Mouse (Mus musculus) liver, embryonic 12.5 days (tissue): ENCODE measurements around the gene Mfsd13b. TPM values are rescaled to one million over a fixed set of nuclear protein-coding genes. Genes with fewer than 3 reads are reported as not detected.
A peak's percentile ranks its signal among the peaks of the same experiment; 100 is the strongest.
"Not testable (repeated sequence)": the region's sequence is repeated elsewhere in the genome, so short reads cannot be mapped to it uniquely, and the experiment has no call there.

Source experiments
- ATAC-seq: fragments of 200-750 bp; cut with Nextera tagmentation; 2 replicates; pipeline ENCODE4 v1.8.0; 2017; ENCODE audit warnings: moderate number of reproducible peaks, mild to moderate bottlenecking, moderate library complexity
- H3K27ac ChIP-seq: fragments of 300-500 bp; sonication (generic); 2 replicates; pipeline ENCODE4 v1.5.1; 2016; ENCODE audit warnings: mild to moderate bottlenecking
- H3K27me3 ChIP-seq: fragments of 300-500 bp; sonication (generic); replicated peaks from 2 replicates; pipeline ENCODE4 v1.6.1; 2016; ENCODE audit warnings: mild to moderate bottlenecking, moderate library complexity
- H3K36me3 ChIP-seq: fragments of 300-500 bp; sonication (generic); 2 replicates; pipeline ENCODE4 v1.6.1; 2016; ENCODE audit warnings: mild to moderate bottlenecking, moderate library complexity
- H3K4me1 ChIP-seq: fragments of 300-500 bp; sonication (generic); 2 replicates; pipeline ENCODE4 v1.6.1; 2016
- H3K4me2 ChIP-seq: fragments of 300-500 bp; sonication (generic); 2 replicates; pipeline ENCODE4 v1.6.1; 2016; ENCODE audit warnings: mild to moderate bottlenecking, moderate library complexity
- H3K4me3 ChIP-seq: fragments of 300-500 bp; sonication (generic); 2 replicates; pipeline ENCODE4 v1.5.1; 2016; ENCODE audit warnings: mild to moderate bottlenecking, moderate library complexity
- H3K9ac ChIP-seq: fragments of 300-500 bp; sonication (generic); 2 replicates; pipeline ENCODE4 v1.6.1; 2016; ENCODE audit warnings: mild to moderate bottlenecking, moderate library complexity
- H3K9me3 ChIP-seq: fragments of 300-500 bp; sonication (generic); replicated peaks from 2 replicates; pipeline ENCODE4 v1.6.1; 2016; ENCODE audit warnings: mild to moderate bottlenecking, moderate library complexity
- WGBS: fragments of 180-500 bp; shearing (Covaris S2); methylation state at CpG from one replicate; pipeline ENCODE4 v1.1.7; 2016; ENCODE audit not compliant: insufficient replicate concordance; 5-methylcytosine and 5-hydroxymethylcytosine counted together
- polyA plus RNA-seq: library from polyadenylated mRNA; unstranded; fragments of >200 nt; fragmentation: Nextera tagmentation; extraction: Ambion mirVana; gene quantifications from 2 replicates; pipeline ENCODE4 v1.2.1, GENCODE M21; 2016

Gene Mfsd13b
- polyA plus RNA-seq, 1 experiment from 2014 or later: not detected

DNA sequence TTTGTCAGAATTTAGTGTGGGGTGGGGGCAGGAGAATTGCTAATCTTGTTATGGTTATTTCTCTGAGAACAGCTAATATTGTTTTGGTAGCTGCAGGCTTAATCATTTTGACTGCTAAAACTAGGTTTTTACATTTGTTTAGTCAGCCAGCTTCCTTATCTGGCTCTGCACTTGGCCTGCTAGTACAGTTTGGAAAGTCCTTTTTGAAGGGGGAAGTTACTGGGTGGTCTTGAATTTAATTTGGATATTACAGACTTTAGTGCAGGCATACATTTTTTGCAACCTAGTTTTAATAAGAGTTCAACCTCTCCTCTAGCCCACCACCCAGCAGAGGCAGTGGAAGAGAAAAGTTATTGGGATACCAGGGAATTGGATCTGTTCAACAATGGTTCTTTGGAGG lies 47.6 kb downstream of the Mfsd13b start:
- not testable (repeated sequence) for H3K4me3 ChIP-seq, ATAC-seq, H3K9ac ChIP-seq, H3K27ac ChIP-seq, H3K4me2 ChIP-seq, H3K9me3 ChIP-seq, H3K36me3 ChIP-seq
- Histone ChIP-seq H3K27me3 (peaks cover 29% of the 10 kb centered on the region; the same call in 1 of the 2 replicates), H3K4me1 (peaks cover 16% of the 10 kb centered on the region)

DNA sequence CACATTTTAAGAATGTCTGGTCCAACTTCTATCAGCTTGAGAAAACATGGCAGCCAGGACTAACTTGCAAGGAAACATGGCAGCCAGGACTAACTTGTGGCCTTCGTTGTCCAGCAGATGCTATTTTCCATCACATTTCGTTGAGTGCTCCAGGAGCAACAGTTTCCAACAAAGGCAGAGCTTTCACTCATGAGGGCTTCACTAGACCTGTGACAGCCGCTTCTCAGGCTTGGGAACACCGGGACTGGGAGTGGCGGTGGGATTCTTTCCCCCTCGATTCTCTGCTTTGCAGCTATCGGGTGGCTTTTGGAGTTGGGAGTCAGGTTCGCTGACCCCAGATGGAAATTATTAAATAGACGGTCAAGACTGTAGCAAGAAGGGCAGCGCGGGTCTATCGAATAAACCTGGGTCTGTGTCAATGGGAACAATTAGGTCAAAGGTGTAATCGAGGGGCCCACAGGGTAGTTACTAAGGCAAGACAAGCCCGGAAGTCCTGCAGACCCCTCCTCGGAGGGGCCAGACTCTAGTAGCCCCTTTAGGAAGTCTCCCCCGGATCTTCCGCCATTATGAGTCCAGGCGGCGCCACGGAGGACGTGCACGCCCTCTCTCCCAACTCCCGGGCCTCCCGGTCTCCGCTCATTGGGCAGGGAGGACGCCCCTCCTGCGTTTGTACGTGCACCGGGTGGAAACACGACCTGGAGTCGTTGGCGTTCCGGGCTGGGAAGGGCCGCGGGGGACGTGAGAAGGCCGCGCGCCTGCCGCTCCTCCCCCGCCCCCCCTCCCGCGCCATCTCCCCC lies 51.7 kb downstream of the Mfsd13b start, which contains the start of gene Mettl9:
Mettl9 (plus strand) TSS at position 590 of the 797 bp plus-strand sequence.
- no peaks in the 10 kb centered on the region for H3K9me3 ChIP-seq
- peaks cover 34% of the 10 kb centered on the region for H3K4me1 ChIP-seq
- H3K4me2 ChIP-seq: peak within 1 kb of the TSS; percentile 90
- peak within 1 kb of the TSS; percentile 90 for H3K27ac ChIP-seq
- H3K9ac ChIP-seq: peak within 1 kb of the TSS; percentile 97
- H3K4me3 ChIP-seq: peak within 1 kb of the TSS; percentile 97
- no peaks in the 10 kb centered on the region for H3K36me3 ChIP-seq
- peaks cover 19% of the 10 kb centered on the region; the same call in 1 of the 2 replicates for H3K27me3 ChIP-seq
- ATAC-seq: peak; percentile 95
- WGBS: 3% methylated on average over 43 of the region's 43 CpGs

DNA sequence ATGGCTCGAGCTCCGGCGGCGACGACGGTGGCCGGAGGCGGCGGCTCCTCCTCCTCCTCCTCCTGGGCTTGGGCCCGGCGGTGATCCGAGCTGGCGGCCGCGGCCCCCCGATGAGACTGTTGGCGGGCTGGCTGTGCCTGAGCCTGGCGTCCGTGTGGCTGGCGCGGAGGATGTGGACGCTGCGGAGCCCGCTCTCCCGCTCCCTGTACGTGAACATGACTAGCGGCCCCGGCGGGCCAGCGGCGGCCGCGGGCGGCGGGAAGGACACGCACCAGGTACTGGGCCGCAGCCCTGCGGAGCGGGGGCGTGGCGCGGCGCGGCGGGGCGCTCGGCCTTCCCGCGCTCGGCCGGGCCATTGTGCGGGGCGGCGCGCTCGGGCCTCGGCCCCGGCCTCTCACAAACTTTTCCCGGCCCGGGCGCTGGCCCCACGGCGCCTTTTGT lies 52.4 kb downstream of the Mfsd13b start:
- Histone ChIP-seq H3K4me1 (peaks cover 34% of the 10 kb centered on the region), H3K27ac (peak overlapping the region; percentile 90), H3K36me3 (no peaks in the 10 kb centered on the region), H3K27me3 (peaks cover 19% of the 10 kb centered on the region; the same call in 1 of the 2 replicates), H3K4me2 (peak overlapping the region; percentile 90), H3K4me3 (peak overlapping the region; percentile 97), H3K9ac (peak overlapping the region; percentile 97), H3K9me3 (no peaks in the 10 kb centered on the region)
- ATAC-seq: peak; percentile 81
- WGBS: 0% methylated on average over 45 of the region's 63 CpGs

DNA sequence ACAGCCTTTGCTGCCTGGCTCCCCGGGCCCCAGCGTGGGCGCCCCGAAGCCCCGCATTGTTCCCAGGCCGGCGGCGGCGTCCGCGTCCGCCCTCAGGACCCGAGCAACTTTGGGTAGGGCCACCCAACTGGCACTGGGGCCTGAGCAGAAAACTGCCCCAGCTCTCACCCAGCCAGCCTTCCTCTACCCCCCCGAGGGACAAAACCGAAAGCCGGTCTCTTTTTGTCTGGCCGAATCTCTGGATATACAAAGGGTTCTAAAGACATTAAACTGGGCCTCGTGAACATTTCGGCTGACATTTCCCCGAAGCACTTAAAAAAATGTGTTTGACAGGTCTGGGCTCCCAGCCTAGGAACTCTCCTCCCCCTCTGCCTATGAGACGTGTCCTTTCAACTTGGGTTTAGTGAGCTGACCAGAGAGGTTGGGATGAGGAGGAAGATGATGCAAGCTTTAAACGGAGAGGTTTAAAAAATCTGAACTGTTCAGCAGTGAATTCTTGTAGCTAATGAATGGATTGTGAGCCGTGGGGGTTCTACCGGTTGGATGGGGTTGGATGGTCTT lies 52.9 kb downstream of the Mfsd13b start:
- peak overlapping the region; percentile 97 for H3K9ac ChIP-seq
- ATAC-seq: peak; percentile 32
- H3K27me3 ChIP-seq: peaks cover 18% of the 10 kb centered on the region; the same call in 1 of the 2 replicates
- peak overlapping the region; percentile 90 for H3K4me2 ChIP-seq
- under 1% methylated on average over 24 of the region's 24 CpGs for WGBS
- H3K27ac ChIP-seq: peak overlapping the region; percentile 90
- H3K4me3 ChIP-seq: peak overlapping the region; percentile 97
- H3K9me3 ChIP-seq: no peaks in the 10 kb centered on the region
- peaks cover 36% of the 10 kb centered on the region for H3K4me1 ChIP-seq
- no peaks in the 10 kb centered on the region for H3K36me3 ChIP-seq

DNA sequence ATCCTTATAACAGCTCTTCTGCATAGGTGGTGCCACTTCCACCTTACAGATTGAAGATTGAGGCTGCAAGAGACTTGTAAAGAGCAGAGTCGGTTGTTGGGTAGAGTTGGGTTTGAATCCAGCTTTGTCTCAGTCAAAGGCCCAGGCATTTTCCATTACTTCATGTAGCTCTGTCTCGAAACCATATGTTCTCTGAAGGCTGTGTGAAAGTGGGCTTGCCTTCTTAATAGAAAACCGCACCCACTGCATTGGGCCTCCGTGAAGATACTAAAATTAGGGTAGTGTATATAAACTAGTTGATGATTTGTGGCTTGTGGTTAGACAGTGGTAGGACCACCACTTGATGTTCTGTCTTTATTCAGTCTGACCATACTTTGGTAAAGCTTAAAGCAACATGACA lies 58.3 kb downstream of the Mfsd13b start:
- H3K4me2 ChIP-seq: no peak overlapping the region
- H3K9ac ChIP-seq: no peak overlapping the region
- no peak overlapping the region for H3K27ac ChIP-seq
- 62% methylated on average over 4 of the region's 4 CpGs for WGBS
- H3K9me3 ChIP-seq: no peaks in the 10 kb centered on the region
- no peaks in the 10 kb centered on the region for H3K36me3 ChIP-seq
- ATAC-seq: no peak
- H3K4me3 ChIP-seq: no peak overlapping the region
- H3K27me3 ChIP-seq: no peaks in the 10 kb centered on the region
- peaks cover 44% of the 10 kb centered on the region for H3K4me1 ChIP-seq

DNA sequence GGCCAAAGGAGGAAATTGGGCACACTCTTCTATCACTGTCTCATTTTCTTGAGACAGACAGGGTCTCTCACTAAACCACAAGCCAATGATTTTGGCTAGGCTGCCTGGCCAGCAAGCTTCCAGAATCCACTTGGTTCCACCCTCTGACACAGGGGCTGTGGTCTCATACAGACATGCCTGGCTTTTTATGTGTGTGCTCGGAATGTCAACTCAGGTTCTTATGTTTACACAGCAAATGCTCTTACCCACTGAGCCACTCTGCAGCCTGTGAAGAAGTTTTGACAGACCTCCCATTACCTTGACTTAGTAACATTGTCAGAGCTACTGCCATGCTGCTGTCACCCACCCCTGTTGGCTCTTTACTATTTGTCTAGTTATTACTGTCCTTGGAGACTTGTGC lies 59.7 kb downstream of the Mfsd13b start:
- 70% methylated on average over 1 of the region's 1 CpGs for WGBS
- Histone ChIP-seq H3K36me3 (no peaks in the 10 kb centered on the region), H3K4me3 (no peak overlapping the region), H3K9me3 (no peaks in the 10 kb centered on the region), H3K27me3 (no peaks in the 10 kb centered on the region), H3K27ac (no peak overlapping the region), H3K4me1 (peaks cover 34% of the 10 kb centered on the region), H3K9ac (no peak overlapping the region), H3K4me2 (no peak overlapping the region)
- no peak for ATAC-seq

DNA sequence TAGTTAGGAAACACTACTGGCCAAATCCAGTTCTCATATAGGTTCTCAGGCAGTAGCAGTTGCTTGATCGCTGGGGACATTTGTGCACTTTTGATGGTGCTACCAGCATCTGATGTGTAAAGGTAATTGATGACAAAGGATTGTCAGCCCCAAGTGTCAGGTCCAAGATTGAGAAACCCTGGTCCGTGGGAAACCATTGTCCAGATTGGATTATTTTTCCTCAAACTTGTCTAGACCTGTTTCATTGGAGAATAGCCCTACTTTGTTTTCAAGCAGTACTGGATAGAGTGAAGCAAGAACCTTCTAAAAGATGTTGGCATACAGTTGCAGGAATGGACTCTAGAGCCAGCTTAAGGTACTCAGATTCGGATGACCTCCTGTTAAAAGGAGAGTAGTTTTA lies 60.7 kb downstream of the Mfsd13b start:
- no peak overlapping the region for H3K4me3 ChIP-seq
- H3K27ac ChIP-seq: no peak overlapping the region

DNA sequence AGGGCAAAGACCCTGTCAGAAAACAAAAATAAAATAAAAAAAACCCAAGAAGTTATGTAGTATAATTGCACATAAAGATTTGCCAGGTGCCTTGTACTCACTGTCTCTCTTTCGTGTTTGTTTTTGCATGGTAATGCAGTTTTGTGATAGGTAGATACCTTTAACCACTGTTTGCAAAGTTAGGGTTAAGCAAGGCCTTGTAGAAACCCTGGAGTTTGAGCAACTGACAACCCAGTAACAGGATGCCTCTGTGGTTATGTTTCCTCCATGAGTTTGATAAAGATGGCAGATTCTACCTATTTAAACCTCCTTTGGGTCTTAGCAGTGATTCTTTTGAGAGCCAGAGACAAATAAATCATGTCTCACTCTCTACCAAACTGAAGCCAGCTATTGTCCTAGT lies 61.2 kb downstream of the Mfsd13b start:
- Histone ChIP-seq H3K9ac (no peak overlapping the region), H3K36me3 (peaks cover 4% of the 10 kb centered on the region), H3K4me3 (no peak overlapping the region), H3K9me3 (no peaks in the 10 kb centered on the region), H3K4me1 (peaks cover 24% of the 10 kb centered on the region), H3K4me2 (no peak overlapping the region), H3K27me3 (no peaks in the 10 kb centered on the region), H3K27ac (no peak overlapping the region)
- WGBS: 71% methylated on average over 1 of the region's 1 CpGs
- no peak for ATAC-seq

More for the DNA sequence above, 60.7 kb downstream of the Mfsd13b start:
- 86% methylated on average over 3 of the region's 3 CpGs for WGBS
- no peak overlapping the region for H3K4me2 ChIP-seq
- no peaks in the 10 kb centered on the region for H3K36me3 ChIP-seq
- no peak for ATAC-seq
- H3K27me3 ChIP-seq: no peaks in the 10 kb centered on the region
- H3K4me1 ChIP-seq: peaks cover 25% of the 10 kb centered on the region
- no peaks in the 10 kb centered on the region for H3K9me3 ChIP-seq
- H3K9ac ChIP-seq: no peak overlapping the region

DNA sequence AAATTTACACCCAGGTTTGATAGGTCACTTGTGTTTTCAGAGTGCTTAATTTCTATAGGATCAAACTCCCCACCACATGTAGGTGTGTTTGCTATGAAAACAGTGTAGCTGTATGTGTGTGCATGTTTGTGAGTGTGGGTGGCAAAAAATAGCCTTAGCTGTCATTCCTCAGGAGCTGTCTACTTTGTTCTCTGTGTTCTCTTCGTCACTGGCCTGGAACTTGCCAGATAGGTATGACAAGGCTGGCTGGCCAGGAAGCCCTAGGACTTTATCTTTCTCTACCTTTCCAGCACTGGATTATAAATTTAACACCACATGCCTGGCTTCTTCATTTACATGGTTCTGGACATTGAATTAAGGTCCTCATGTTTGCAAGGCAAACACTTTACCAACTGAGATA lies 61.9 kb downstream of the Mfsd13b start:
- peaks cover 22% of the 10 kb centered on the region for H3K4me1 ChIP-seq
- H3K4me3 ChIP-seq: no peak overlapping the region
- peaks cover 6% of the 10 kb centered on the region for H3K36me3 ChIP-seq
- no peak overlapping the region for H3K4me2 ChIP-seq
- 37% methylated on average over 1 of the region's 1 CpGs for WGBS
- no peaks in the 10 kb centered on the region for H3K9me3 ChIP-seq
- no peak overlapping the region for H3K27ac ChIP-seq
- ATAC-seq: no peak
- H3K27me3 ChIP-seq: no peaks in the 10 kb centered on the region
- H3K9ac ChIP-seq: no peak overlapping the region

- ATAC-seq: no peak
- Histone ChIP-seq H3K36me3 (peaks cover 17% of the 10 kb centered on the region), H3K4me3 (no peak overlapping the region), H3K4me2 (no peak overlapping the region), H3K9me3 (no peaks in the 10 kb centered on the region), H3K27me3 (no peaks in the 10 kb centered on the region), H3K9ac (no peak overlapping the region), H3K4me1 (peaks cover 14% of the 10 kb centered on the region), H3K27ac (no peak overlapping the region)
- WGBS: 78% methylated on average over 6 of the region's 6 CpGs
These were observed 63.6 kb downstream of the Mfsd13b start for GRCm38 (mm10) chr7:121045671-121046453.

GRCm38 (mm10) chr7:121047624-121048023 lies 65.3 kb downstream of the Mfsd13b start:
- Histone ChIP-seq H3K4me2 (no peak overlapping the region), H3K9me3 (no peaks in the 10 kb centered on the region), H3K36me3 (peaks cover 32% of the 10 kb centered on the region), H3K9ac (no peak overlapping the region), H3K27ac (no peak overlapping the region), H3K4me3 (no peak overlapping the region), H3K4me1 (peaks cover 8% of the 10 kb centered on the region; the same call in 1 of the 2 replicates), H3K27me3 (no peaks in the 10 kb centered on the region)
- no peak for ATAC-seq
- 78% methylated on average over 2 of the region's 2 CpGs for WGBS

GRCm38 (mm10) chr7:121053071-121053470 lies 70.8 kb downstream of the Mfsd13b start:
- no peak for ATAC-seq
- no peaks in the 10 kb centered on the region for H3K9me3 ChIP-seq
- H3K4me1 ChIP-seq: no peaks in the 10 kb centered on the region
- no peak overlapping the region for H3K27ac ChIP-seq
- 79% methylated on average over 4 of the region's 4 CpGs for WGBS
- peaks cover 81% of the 10 kb centered on the region for H3K36me3 ChIP-seq
- H3K4me2 ChIP-seq: no peak overlapping the region
- H3K4me3 ChIP-seq: no peak overlapping the region
- H3K27me3 ChIP-seq: no peaks in the 10 kb centered on the region
- H3K9ac ChIP-seq: no peak overlapping the region
